Mouse (Mus musculus) heart, postnatal 10 days (tissue): ENCODE results near the gene Map2k5. TPM values are rescaled to one million over a fixed set of nuclear protein-coding genes. Genes with fewer than 3 reads are reported as not detected.

Source experiments
- DNase-seq, 2 experiments: peaks; one replicate each; pipeline ENCODE4 v3.0.0; 2021
- intact Hi-C: fragments of 180-260 bp; cut with DNase I; formaldehyde crosslinking; loops from one replicate; pipeline ENCODE4 v1.15.1; 2025
- total RNA-seq, 2 experiments: library from RNA; stranded (reverse); gene quantifications; 2 replicates each; pipeline ENCODE4 v1.2.3; 2021

Map2k5 gene
- total RNA-seq, 2 experiments from 2014 or later = 24.4 to 25.1 TPM

DNA sequence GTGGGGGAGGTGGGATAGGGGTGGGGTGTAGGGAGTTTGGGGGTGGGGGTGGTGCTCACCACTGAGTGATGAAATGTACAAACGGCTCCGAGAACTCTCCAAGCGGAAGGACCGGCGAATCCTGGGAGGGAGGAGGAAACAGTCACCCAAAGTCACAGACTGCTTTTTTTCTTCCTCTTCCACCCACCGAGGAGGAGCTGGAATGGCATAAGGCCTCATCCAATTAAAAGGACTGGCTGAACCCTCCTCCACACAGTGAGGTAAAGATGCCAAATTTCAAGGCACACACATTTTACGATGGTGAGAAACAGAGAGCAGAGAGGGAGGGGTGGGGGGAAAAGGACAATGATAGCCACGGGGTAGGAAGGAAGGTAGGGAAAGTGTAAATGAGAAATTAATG, 180.4 kb downstream of the Map2k5 start:
- intact Hi-C loops = no loop called here
- peak; percentile 15 to 24 for DNase-seq

- DNase-seq = peak; percentile 26 to 45
- intact Hi-C loops = no loop called here
Observed at GRCm38 (mm10) chr9:63196114-63196682, 181.5 kb downstream of the Map2k5 start.

DNA sequence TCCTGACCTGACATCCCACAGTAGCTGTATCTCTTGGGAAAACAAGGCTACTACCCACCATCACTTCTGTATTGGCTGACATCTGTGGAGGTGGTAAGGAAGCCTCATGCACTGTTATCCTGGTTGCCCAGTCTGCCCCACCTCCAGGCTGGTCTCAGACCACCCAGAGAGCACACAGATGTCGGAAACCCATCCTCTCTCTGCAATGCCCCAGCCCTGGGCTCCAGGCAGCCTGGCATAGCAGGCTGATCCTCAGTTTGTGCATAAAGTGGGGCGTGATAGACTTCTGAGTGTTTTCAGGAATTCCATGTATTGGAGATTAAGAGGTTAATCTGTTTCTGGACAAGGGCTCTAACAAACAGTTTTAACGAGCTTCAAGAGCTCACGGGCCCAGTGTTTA, 182.2 kb downstream of the Map2k5 start:
- intact Hi-C loops = no loop called here
- DNase-seq = no peak

DNA sequence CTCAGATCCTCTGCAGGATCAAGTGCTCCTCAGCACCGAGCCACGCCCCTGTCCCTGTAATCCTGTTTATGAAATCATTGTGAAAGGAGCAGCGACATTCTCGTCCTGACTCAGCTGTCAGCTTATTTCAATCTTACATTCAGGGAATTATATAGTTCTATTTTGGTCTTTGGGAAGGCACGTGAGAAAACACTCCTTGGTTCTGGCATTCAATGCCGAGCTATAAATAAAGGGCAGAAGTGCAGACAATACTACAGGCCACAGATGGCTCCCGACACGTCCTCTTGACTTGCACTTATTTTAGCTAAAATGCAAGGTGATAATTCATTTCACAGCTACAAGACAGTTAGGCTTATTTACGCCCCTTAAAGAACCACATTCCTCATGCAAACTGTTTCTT, 182.9 kb downstream of the Map2k5 start:
- peak; percentile 34 to 37 for DNase-seq
- intact Hi-C loops = no loop called here

GRCm38 (mm10) chr9:63192809-63193208, 184.9 kb downstream of the Map2k5 start:
- DNase-seq = no peak
- intact Hi-C loops = no loop called here

- DNase-seq = no peak
- intact Hi-C loops = no loop called here
Observed at GRCm38 (mm10) chr9:63187310-63187709, 190.4 kb downstream of the Map2k5 start.

DNA sequence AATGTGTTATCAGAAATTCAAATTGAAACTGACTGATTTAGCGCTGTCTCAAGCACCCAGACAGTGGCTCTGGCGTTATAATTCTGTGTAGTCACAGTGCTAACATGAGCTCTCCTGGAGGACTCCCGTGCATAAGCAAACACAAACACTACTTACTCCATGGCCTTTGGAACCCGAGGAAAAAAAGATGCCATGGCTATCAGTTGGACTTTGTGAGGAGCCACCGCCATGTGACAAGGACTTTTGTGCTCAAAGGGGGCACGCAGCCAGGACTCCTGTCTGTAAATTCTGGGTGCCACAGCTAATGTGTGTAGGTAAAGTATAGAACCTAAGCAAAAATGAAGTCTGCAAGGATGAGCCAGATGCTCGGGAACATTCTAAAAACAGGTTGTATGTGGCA, 192.5 kb downstream of the Map2k5 start:
- no peak for DNase-seq
- intact Hi-C loops = no loop called here

- intact Hi-C loops = no loop called here
- DNase-seq = no peak
Observed at GRCm38 (mm10) chr9:63183864-63184263, 193.8 kb downstream of the Map2k5 start.

GRCm38 (mm10) chr9:63182306-63182960, 195.3 kb downstream of the Map2k5 start:
- intact Hi-C loops = no loop called here

DNA sequence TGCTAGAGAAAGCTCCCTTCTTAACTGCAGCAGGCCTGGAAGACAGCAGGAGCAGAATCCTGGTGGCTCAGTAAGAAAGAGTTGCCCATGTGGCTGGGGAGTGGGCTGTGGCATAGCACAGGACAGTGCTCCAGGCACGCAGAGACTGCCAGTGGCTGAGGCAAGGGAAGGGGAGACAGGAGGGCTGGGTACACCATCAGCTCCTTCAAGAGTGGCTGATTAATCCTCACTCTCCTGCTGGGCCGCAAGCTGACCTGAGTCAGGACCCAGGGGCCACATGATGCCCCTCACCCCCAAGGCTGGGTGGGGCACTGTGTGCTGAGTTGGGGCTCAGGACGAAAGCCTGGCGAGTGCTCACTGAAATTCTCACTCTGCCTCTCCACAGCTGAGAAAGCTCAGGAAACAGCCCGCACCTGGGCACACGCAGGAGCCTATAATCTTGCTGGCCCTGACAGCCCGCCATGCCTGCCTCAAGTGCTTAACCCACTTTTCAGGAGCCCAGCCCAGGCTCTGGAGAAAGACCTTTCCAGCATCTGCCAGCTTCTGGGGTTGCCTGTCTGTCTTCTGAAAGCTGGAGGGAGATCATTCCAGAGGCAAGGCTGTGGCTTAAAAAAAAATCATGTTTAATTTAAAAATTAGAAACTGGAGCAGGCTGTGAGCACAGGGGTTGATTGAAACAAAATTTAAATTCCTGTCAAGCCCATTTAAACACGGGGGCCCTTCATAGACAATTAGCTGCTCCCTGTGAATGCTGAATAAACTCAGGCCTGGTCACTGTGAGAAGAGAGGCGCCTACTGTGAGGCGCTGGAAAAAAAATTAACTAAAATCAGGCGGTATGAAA, 196.1 kb downstream of the Map2k5 start:
- intact Hi-C loops = no loop called here
- DNase-seq = no peak

More at GRCm38 (mm10) chr9:63182306-63182960, 195.3 kb downstream of the Map2k5 start:
- no peak for DNase-seq

DNA sequence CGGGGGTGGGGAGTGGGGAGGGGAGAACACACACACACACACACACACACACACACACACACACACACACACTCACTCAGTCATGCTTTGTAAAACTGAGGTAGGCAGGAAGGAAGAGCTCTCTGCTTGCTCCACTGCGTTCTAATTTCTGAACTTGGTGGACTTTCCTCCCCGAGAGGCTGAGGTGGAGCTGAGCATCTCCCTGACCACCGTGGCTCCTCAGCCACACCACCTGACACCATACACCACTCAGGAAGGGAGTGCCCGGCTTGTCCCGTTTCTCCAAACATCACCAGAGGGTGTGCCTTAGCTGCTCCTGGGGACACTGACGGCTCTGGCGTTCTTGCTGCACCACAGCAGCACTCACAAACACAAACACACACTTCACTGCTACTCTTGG, 199.4 kb downstream of the Map2k5 start:
- no peak for DNase-seq

DNA sequence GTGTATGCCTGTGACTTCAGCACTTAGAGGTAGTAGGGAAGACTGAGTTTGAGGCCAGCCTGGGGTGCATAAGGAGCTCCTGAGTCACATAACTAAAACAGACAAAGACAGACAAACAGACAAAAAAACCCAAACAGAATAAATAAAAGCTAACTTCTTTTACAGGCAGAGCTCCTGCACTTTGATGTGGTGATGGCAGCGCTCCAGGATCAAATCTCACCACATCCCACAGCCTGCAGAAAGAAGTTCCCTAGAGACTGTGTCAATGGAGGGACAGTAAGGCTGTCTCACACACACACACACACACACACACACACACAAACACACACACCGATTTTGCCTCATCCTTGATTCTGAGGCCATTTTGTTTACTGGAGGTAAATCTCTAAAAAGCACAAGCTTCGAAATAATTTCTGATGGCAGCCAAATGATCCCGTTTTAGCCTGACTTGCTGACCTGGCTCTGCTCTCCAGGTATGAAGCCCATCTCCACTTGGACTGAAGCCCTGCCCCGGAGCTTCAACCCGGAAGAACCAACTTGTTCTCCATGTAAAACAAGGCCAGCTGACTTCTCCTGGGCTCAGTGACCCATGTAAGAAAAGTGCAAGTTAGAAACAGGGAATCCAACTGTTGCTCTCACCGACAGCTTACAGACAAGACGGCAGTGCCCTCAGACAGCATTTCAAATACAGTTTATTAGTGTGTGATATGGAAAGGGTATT, 203.5 kb downstream of the Map2k5 start:
- intact Hi-C loops = no loop called here
- DNase-seq = no peak

More for the DNA sequence above, 199.4 kb downstream of the Map2k5 start:
- intact Hi-C loops = no loop called here

DNA sequence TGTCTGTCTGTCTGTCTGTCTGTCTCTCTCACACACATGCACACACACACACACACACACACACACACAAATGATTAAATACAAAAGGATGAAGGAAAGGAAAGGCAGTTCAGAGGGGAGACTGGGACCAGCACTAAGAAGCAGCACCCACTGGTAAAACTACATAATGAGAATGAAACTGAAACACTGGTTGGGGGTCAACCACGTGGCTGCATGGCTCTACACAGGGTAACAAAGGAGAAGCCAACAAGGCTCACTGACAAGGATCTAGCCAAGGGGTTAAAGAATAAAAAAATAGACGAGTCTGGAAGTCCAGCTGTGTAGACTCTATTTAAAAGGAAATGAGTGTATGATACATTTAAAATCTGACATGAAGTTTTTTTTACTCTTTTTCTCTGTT, 205.8 kb downstream of the Map2k5 start:
- intact Hi-C loops = no loop called here
- DNase-seq = no peak

DNA sequence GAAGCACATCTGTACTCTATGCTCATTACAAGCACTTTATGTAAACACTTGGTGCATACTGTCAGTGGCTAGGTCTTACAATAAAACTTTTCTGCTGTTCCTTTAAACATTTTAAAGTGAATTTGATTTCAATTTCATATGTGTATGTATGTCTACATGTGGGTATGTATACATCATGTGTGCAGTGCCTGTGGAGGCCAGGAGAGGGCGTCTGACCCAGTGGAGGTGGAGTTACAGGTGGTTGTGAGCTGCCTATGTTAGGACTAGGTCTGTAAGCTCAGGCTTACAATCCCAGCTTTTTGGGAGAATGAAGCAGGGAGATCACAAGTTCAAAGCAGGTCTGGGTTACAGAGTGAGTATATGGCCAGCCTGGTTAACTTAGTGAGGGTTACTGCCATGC, 208.6 kb downstream of the Map2k5 start:
- DNase-seq = no peak
- intact Hi-C loops = no loop called here

DNA sequence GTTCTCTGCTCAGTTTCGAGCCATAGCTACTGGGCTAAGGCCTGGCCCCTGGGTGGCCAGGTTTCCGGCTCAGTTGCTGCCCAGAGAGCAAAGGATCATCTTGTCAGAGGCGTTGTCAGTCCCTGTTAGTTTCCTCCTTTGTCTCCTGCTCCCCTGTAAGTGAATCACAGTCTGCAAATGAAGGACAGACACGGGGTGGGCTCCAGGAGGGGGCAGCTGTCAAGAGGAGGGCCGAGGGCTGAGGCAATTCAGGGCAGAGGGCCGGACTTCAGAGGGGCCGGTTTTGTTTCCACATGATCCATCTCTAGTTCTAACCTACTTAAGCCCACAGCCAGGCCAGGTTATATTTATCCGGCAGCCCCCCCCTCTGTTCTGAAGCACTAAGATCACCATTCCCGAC, 212.6 kb downstream of the Map2k5 start:
- intact Hi-C loops = no loop called here

GRCm38 (mm10) chr9:63163756-63164155, 213.9 kb downstream of the Map2k5 start:
- intact Hi-C loops = no loop called here
- DNase-seq = no peak

More for the DNA sequence above, 212.6 kb downstream of the Map2k5 start:
- no peak for DNase-seq

GRCm38 (mm10) chr9:63151949-63152348, 225.8 kb downstream of the Map2k5 start:
- DNase-seq = no peak
- intact Hi-C loops = no loop called here

- intact Hi-C loops = no loop called here
- peak; percentile 89 for DNase-seq
Observed at GRCm38 (mm10) chr9:63151072-63151870, 226.4 kb downstream of the Map2k5 start.

GRCm38 (mm10) chr9:63150086-63150800, 227.5 kb downstream of the Map2k5 start:
- intact Hi-C loops = no loop called here
- no peak for DNase-seq

DNA sequence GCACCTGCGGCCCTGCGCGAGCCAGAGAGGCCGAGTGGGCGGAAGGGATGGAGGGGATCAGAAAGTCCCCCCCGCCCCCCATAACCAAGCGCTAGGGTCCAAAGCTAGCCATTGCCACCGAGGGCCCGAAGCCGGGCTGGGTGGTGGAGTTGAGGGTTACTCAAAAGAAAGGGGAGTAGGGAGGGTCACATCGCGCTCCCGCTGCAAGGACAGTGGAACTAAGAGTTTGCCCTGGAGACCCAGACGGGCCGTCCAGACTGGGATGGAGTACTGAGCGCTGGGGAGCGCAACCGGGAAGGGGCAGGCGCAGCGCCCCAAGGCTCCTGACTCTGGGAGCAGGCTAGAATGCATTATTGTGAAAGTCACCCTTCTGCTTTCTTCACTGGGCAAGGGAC, 228.3 kb downstream of the Map2k5 start:
- intact Hi-C loops = no loop called here
- DNase-seq = no peak
